Mouse (Mus musculus) cerebellum, adult 8-10 months (tissue): ENCODE measurements around the gene Gdnf.

Experiments used
- DNase-seq: peaks from one replicate; pipeline ENCODE4 v3.0.0; 2022

The Gdnf gene

GRCm38 (mm10) chr15:7863328-7863727, 52.7 kb downstream of the Gdnf start:
- DNase-seq, result no peak

GRCm38 (mm10) chr15:7865305-7865704, 54.7 kb downstream of the Gdnf start:
- DNase-seq, result no peak

DNA sequence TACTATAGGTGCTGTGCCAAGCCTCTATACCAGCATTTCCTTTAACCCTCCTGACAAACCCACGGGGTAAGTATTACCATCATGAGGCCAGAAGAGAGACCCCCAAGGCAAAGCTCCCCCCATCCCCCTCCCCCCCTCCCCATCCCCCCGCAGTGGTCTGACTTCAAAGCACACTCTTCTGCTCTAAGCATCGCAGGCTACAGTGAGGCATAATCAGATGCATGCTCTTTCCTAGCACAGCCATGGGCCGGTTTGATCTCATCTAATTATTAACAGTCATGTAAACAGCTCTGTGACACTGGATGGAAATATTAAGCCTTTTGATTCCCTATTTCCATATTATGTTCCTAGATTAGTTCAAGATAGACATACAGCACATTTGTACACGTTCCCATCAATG, 61.8 kb downstream of the Gdnf start:
- no peak for DNase-seq

GRCm38 (mm10) chr15:7875879-7876278, 65.2 kb downstream of the Gdnf start:
- DNase-seq, result no peak

DNA sequence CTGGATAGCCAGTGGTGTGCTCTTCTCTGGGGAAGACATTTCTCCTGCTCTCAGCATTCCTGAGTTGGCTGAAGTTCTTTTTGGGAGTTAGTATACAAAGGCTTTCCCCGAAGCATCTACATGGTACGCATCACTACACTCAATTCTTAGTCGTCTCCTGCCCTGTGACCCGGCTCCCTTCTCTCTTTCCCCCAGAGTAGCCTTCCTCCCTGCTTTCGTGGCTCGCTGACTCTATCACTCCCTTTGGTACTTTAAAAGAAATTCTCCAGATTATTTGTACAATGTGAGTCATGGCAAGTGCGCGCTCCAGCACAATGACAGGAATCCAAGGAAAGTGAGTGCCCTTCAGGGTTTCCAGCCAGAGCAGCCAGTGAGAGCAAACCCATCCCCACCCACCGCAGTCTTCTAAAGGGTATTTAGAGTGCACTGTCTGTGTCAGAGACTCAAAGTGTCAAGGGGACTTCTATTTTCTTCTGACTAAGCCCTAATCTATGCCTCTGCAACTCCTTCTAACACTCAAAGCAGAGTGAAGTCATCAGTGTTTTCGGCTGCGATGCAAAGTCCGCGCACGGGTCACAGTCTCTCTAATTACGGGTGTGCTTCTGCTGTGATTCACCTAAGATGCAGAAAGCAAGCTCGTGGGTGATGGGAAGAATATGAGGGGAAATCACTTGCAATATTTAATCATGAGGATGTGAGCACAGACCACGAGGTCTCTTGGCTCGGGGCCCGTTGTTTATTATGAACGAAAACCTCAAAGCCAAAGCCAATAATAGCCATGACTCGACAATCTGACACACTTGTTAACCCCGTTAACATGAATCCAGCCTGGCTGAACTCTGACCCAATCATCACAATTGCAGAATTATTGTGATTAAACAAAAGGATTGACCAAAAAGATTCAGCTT, 67.2 kb downstream of the Gdnf start:
- no peak for DNase-seq

GRCm38 (mm10) chr15:7878861-7879260, 68.2 kb downstream of the Gdnf start:
- no peak for DNase-seq

DNA sequence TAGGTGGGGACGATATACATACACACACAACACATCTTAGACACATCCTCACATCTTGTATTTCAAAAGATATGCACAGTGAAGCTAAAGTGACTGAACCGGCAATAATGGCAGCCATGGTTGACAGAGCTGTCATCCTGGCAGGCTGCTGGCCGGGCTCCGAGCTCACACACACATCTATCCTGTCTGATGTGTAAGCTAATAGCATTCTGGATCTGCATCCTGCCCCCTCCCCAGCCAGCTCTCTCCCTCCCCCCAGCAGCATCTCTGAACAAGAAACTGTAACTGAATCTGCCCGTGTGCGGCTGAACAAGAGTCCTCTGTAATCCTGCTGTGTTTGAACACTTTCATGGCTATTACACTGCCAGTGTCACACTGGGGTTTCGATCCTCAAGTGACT, 69.3 kb downstream of the Gdnf start:
- no peak for DNase-seq

DNA sequence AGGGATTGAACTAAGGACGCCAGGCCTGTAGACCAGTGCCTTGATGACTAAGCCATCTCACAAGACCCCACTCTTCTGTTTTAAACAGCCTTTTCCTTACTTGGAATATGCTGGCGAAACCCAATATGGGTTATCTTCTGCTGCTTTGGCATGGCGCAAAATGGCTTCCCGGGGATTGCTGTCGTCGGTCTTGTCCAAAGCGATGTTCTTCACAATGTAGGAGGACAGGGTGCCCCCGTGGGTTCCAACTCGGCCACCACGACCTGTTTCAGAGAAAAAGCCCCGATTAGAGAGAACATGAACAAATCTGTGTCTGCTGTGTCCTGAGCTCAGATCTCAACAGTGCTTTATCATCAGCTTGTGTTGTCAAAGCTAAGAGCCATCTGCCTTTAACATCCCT, 73.5 kb downstream of the Gdnf start:
- DNase-seq, result no peak

GRCm38 (mm10) chr15:7885106-7885505, 74.5 kb downstream of the Gdnf start:
- DNase-seq, result no peak

DNA sequence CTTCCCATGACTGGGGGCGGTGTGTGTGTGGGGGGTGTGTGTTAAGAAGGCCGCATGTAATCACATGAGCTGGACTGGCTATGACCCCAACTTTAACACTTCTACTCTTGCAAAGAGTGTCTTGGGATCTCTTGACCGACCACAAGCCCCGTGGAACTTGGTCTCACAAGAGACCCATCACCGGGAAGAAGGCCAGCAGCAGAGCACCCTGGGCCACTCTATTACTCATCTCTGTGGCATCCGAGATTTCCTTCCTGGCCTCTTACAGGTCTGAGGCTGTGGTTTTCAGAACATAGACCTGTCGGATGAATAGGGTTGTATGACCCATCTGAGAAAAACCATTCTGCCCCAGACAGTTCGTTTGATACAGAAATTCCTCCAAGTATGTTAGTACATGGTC, 75.9 kb downstream of the Gdnf start:
- no peak for DNase-seq
